Mouse (Mus musculus): ENCODE data around the gene Ttyh3.

Gene Ttyh3

GRCm38 (mm10) chr5:140609511-140610272, 39.1 kb downstream of the Ttyh3 start:
- DNase-seq (ENCODE audit: low read depth, low spot score), result peak; percentile 63

- peak; percentile 49 for DNase-seq (ENCODE audit: low read depth, low spot score)
Observed at GRCm38 (mm10) chr5:140608634-140609015, 40.2 kb downstream of the Ttyh3 start.

- peak; percentile 75 for DNase-seq (ENCODE audit: low read depth, low spot score)
Observed at GRCm38 (mm10) chr5:140607836-140608633, 40.8 kb downstream of the Ttyh3 start.

- peak; percentile 50 for DNase-seq (ENCODE audit: low read depth, low spot score)
Observed at GRCm38 (mm10) chr5:140607001-140607835, 41.6 kb downstream of the Ttyh3 start, which contains the start of gene Lfng. Gene Lfng, plus strand, starts transcription at chr5:140607320.

- no peak for DNase-seq (ENCODE audit: low read depth, low spot score)
Observed at GRCm38 (mm10) chr5:140606386-140606785, 42.4 kb downstream of the Ttyh3 start.

- DNase-seq (ENCODE audit: low read depth, low spot score), result peak; percentile 40
Observed at GRCm38 (mm10) chr5:140605228-140605627, 43.6 kb downstream of the Ttyh3 start.

- peak; percentile 98 for DNase-seq (ENCODE audit: low read depth, low spot score)
Observed at GRCm38 (mm10) chr5:140604386-140604785, 44.4 kb downstream of the Ttyh3 start.

GRCm38 (mm10) chr5:140602540-140602939, 46.3 kb downstream of the Ttyh3 start:
- no peak for DNase-seq (ENCODE audit: low read depth, low spot score)

GRCm38 (mm10) chr5:140601712-140602111, 47.1 kb downstream of the Ttyh3 start:
- DNase-seq (ENCODE audit: low read depth, low spot score), result no peak

- DNase-seq (ENCODE audit: low read depth, low spot score), result no peak
Observed at GRCm38 (mm10) chr5:140599939-140600338, 48.9 kb downstream of the Ttyh3 start.

GRCm38 (mm10) chr5:140597787-140598186, 51.0 kb downstream of the Ttyh3 start:
- no peak for DNase-seq (ENCODE audit: low read depth, low spot score)

- DNase-seq (ENCODE audit: low read depth, low spot score), result no peak
Observed at GRCm38 (mm10) chr5:140596927-140597588, 51.8 kb downstream of the Ttyh3 start.

- DNase-seq (ENCODE audit: low read depth, low spot score), result no peak
Observed at GRCm38 (mm10) chr5:140596426-140596825, 52.4 kb downstream of the Ttyh3 start.

GRCm38 (mm10) chr5:140594846-140595245, 54.0 kb downstream of the Ttyh3 start:
- DNase-seq (ENCODE audit: low read depth, low spot score), result no peak

GRCm38 (mm10) chr5:140589082-140589774, 59.6 kb downstream of the Ttyh3 start:
- no peak for DNase-seq (ENCODE audit: low read depth, low spot score)

- no peak for DNase-seq (ENCODE audit: low read depth, low spot score)
Observed at GRCm38 (mm10) chr5:140583732-140584368, 65.0 kb downstream of the Ttyh3 start.

GRCm38 (mm10) chr5:140582995-140583731, 65.7 kb downstream of the Ttyh3 start:
- DNase-seq (ENCODE audit: low read depth, low spot score), result no peak

GRCm38 (mm10) chr5:140581569-140581968, 67.3 kb downstream of the Ttyh3 start:
- no peak for DNase-seq (ENCODE audit: low read depth, low spot score)

GRCm38 (mm10) chr5:140579771-140580170, 69.1 kb downstream of the Ttyh3 start:
- DNase-seq (ENCODE audit: low read depth, low spot score), result no peak
